Mouse (Mus musculus): Measurements from ENCODE around the gene Csnk1e. TPM values are rescaled to one million over a fixed set of nuclear protein-coding genes. Genes with fewer than 3 reads are reported as not detected.
A peak's percentile ranks its signal among the peaks of the same experiment; 100 is the strongest.
"Not testable (repeated sequence)": the region's sequence is repeated elsewhere in the genome, so short reads cannot be mapped to it uniquely, and the experiment has no call there.

Csnk1e gene
- polyA plus RNA-seq, 1 experiment from 2014 or later: 280 TPM

DNA sequence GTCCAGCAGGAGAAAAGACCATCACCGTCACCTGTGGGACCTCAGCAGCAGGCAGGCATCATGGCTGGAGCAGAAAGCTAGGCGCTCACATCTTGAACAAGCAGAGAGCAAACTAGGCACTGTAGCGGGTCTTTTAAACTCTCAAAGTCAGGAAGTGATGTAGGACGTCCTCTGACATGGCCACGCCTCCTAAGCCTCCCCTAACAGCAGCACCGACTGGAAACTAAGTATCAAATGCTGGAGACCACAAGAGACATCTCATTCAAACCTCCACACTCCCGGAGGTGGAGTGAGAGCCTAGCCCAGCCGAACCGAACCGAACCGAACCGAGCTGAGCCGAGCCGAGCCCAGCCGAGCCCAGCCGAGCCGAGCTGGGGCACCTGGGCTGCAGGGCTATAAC is 15.2 kb upstream of the Csnk1e start:
- 28% methylated on average over 17 of the region's 17 CpGs for WGBS

DNA sequence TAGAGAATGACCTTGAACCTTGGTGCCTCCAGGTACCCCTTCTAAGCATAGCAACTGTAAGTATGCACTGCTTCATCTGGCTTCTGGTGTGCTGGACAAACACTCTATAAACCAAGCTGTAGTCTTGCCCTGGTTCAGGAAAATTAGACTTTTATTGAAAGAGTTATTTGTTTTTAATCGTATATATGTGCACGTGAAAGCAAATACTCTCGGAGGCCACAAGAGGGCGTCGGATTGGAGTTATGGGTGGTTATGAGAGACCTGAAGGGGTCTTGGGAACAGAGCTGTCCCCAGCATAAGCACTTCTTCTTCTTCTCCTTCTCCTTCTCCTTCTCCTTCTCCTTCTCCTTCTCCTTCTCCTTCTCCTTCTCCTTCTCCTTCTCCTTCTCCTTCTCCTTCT is 14.2 kb upstream of the Csnk1e start:
- Histone ChIP-seq H3K9me3 (replicated peaks) (no peaks in the 10 kb centered on the region), H3K4me1 (peaks cover 13% of the 10 kb centered on the region), H3K4me2 (replicated peaks) (no peak overlapping the region), H3K9ac (no peak overlapping the region), H3K4me3 (no peak overlapping the region), H3K27ac (no peak overlapping the region), H3K36me3 (no peaks in the 10 kb centered on the region), H3K27me3 (peaks cover 4% of the 10 kb centered on the region; the same call in 1 of the 2 replicates)
- WGBS: 67% methylated on average over 5 of the region's 5 CpGs
- ATAC-seq (ENCODE audit: low FRiP score): no peak

More for the DNA sequence above, 15.2 kb upstream of the Csnk1e start:
- ATAC-seq (ENCODE audit: low FRiP score): no peak
- no peak overlapping the region for H3K9ac ChIP-seq
- no peaks in the 10 kb centered on the region for H3K36me3 ChIP-seq
- peaks cover 13% of the 10 kb centered on the region for H3K4me1 ChIP-seq
- H3K4me2 ChIP-seq (replicated peaks): peak overlapping the region; percentile 34
- peak overlapping the region; percentile 17 for H3K4me3 ChIP-seq
- H3K27ac ChIP-seq: no peak overlapping the region
- H3K27me3 ChIP-seq: peaks cover 4% of the 10 kb centered on the region; the same call in 1 of the 2 replicates
- H3K9me3 ChIP-seq (replicated peaks): no peaks in the 10 kb centered on the region

DNA sequence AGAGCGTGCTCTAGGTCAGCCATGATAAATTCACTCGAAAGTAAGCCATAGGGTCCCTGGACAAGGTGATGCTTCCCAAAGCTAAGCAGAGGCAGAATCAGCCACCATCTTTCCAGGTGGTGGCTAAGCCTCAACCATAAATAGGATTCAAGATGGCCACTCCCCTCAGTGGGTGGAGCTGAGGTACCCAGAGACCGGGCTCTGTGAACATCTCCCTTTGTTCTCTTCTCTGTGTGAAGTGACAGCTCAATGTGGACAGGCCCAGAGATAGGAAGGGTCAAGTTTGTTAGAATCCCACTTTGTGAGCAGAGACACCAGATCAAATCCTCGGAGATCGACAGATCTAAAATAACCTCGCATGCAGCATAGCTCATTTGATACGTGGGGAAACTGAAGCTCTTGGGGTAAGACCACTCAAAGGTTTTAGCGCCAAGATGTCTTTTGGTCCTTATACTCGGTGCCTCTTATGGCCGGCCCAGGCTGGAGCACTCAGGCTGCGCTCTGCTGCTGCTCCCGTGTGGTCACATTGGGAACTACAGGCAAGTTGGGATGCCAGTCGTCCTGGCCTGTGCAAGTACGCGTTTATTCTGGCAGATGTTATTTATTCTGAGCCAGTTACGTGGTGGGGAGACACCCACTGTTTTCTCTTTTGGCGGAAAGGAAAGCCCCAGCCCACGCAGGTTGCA is 11.4 kb upstream of the Csnk1e start:
- H3K9me3 ChIP-seq (replicated peaks): 0 out of 2 replicates have a peak, but pooled peaks cover 6% of the 10 kb centered on the region
- H3K4me2 ChIP-seq (replicated peaks): no peak overlapping the region
- H3K4me1 ChIP-seq: peaks cover 13% of the 10 kb centered on the region
- H3K27me3 ChIP-seq: peaks cover 22% of the 10 kb centered on the region
- H3K4me3 ChIP-seq: no peak overlapping the region
- no peaks in the 10 kb centered on the region for H3K36me3 ChIP-seq
- no peak overlapping the region for H3K9ac ChIP-seq
- no peak overlapping the region for H3K27ac ChIP-seq
- 4% methylated on average over 18 of the region's 18 CpGs for WGBS
- peak; percentile 63 for ATAC-seq (ENCODE audit: low FRiP score)

DNA sequence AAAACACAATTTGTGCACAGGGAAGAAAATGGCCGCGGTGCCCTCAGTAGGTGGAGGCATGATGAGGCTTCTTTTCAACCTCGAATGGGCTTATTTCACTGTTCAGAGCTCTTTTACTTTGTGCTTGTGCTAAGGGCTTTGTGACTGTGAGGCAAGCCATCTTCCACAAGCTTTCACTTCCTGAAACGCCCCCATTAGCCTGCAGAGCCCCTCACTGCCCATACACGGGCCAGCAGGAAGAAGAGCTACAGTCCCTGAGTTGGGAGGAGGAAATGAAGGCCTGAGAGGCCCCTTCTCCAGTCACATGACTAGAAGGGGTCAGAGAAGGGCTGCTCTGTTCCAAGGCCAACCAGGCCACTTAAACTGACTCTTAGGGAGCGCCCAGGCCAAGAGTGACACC is 1.2 kb upstream of the Csnk1e start:
- H3K4me2 ChIP-seq (replicated peaks): no peak overlapping the region
- no peak for ATAC-seq (ENCODE audit: low FRiP score)
- H3K36me3 ChIP-seq: no peaks in the 10 kb centered on the region
- H3K9me3 ChIP-seq (replicated peaks): no peaks in the 10 kb centered on the region
- 73% methylated on average over 6 of the region's 6 CpGs for WGBS
- no peak overlapping the region for H3K27ac ChIP-seq
- no peak overlapping the region for H3K4me3 ChIP-seq
- H3K27me3 ChIP-seq: peaks cover 38% of the 10 kb centered on the region
- H3K4me1 ChIP-seq: peaks cover 7% of the 10 kb centered on the region
- H3K9ac ChIP-seq: no peak overlapping the region

GRCm38 (mm10) chr15:79456104-79456503 is 738 bp upstream of the Csnk1e start:
- not testable (repeated sequence) for ATAC-seq (ENCODE audit: low FRiP score); H3K4me3 ChIP-seq; H3K36me3 ChIP-seq; H3K9me3 ChIP-seq (replicated peaks); H3K9ac ChIP-seq; H3K4me1 ChIP-seq; H3K27ac ChIP-seq
- WGBS: 57% methylated on average over 6 of the region's 6 CpGs
- Histone ChIP-seq H3K4me2 (replicated peaks) (0 out of 2 replicates have a peak overlapping the region, but pooled peaks have one; percentile 57), H3K27me3 (peaks cover 34% of the 10 kb centered on the region)

DNA sequence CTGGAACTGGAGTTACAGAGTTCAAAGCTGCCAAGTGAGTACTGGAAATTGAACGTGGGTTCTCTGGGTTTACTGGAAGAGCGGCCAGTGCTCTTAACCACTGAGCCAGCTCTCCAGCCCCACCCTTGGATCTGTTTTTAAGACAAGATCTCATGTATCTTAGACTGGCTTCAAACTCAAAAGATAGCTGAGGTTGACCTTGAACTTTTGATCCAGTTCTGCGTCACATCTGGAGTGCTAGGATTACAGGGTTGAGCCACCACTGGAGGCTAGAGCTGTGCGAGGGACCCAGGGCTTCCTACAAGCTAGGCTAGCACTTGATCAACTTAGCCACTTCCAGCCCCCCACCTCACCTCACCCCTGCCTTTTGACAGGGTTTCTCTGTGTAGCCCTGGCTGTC is 1.5 kb downstream of the Csnk1e start:
- Histone ChIP-seq H3K9ac (no peak overlapping the region), H3K27ac (no peak overlapping the region), H3K4me1 (peaks cover 7% of the 10 kb centered on the region), H3K4me3 (no peak overlapping the region), H3K36me3 (no peaks in the 10 kb centered on the region), H3K9me3 (replicated peaks) (no peaks in the 10 kb centered on the region), H3K27me3 (peaks cover 25% of the 10 kb centered on the region), H3K4me2 (replicated peaks) (no peak overlapping the region)
- no peak for ATAC-seq (ENCODE audit: low FRiP score)
- 85% methylated on average over 4 of the region's 4 CpGs for WGBS

- Histone ChIP-seq H3K4me2 (replicated peaks) (no peak overlapping the region), H3K27me3 (no peaks in the 10 kb centered on the region; the same call in 1 of the 2 replicates), H3K27ac (no peak overlapping the region), H3K9me3 (replicated peaks) (no peaks in the 10 kb centered on the region), H3K36me3 (no peaks in the 10 kb centered on the region), H3K4me3 (no peak overlapping the region), H3K9ac (no peak overlapping the region), H3K4me1 (peaks cover under 1% of the 10 kb centered on the region; the same call in 1 of the 2 replicates)
- no peak for ATAC-seq (ENCODE audit: low FRiP score)
- 90% methylated on average over 3 of the region's 3 CpGs for WGBS
These were observed 7.3 kb downstream of the Csnk1e start for GRCm38 (mm10) chr15:79448041-79448440.

DNA sequence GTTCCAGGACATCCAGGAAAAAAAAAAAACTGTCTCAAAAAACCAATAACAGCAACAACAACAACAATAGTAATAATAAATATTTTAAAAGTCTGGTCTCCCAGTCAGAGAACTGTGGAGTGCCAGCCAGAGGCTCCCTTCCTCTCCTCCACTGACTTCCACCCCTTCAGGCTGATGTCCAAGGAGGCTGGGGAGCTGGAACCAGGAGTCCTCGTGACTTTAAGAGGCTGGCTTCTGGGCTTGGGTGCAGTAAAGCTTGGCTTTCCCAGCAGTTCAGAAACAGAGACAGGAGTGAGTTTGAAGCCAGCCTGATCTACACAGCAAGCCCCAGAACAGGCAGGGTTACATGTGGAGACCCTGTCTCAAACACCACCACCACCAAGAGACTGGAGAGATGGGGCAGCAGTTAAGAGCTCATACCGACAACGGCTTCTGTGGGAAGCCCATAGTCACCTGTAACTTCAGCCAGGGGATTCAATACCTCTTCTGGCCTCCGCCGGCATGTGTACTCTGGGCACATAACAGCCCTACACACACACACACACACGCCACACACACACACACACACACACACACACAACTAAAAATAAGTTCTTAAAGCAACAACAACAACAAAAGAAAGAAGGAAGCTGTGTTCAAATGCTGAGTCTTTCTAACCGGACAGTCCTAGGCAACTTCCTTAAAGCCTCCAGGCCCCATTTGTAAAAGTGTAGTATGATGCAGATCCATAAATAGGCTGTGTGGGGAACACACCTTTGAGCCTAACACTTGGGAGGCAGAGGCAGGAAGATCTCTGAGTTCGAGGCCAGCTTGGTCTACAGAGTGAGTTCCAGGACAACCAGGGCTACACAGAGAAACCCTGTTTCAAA is 9.3 kb downstream of the Csnk1e start:
- H3K4me1 ChIP-seq: peaks cover 9% of the 10 kb centered on the region
- ATAC-seq (ENCODE audit: low FRiP score): no peak
- no peak overlapping the region for H3K4me2 ChIP-seq (replicated peaks)
- no peak overlapping the region for H3K9ac ChIP-seq
- 87% methylated on average over 8 of the region's 8 CpGs for WGBS
- H3K27me3 ChIP-seq: no peaks in the 10 kb centered on the region; the same call in 1 of the 2 replicates
- H3K36me3 ChIP-seq: no peaks in the 10 kb centered on the region
- no peak overlapping the region for H3K27ac ChIP-seq
- no peaks in the 10 kb centered on the region for H3K9me3 ChIP-seq (replicated peaks)
- no peak overlapping the region for H3K4me3 ChIP-seq

GRCm38 (mm10) chr15:79443856-79444410 is 11.4 kb downstream of the Csnk1e start:
- H3K27ac ChIP-seq: no peak overlapping the region
- H3K27me3 ChIP-seq: no peaks in the 10 kb centered on the region; the same call in 1 of the 2 replicates
- no peak overlapping the region for H3K4me2 ChIP-seq (replicated peaks)
- H3K9ac ChIP-seq: no peak overlapping the region
- peaks cover 28% of the 10 kb centered on the region for H3K4me1 ChIP-seq
- no peak overlapping the region for H3K4me3 ChIP-seq
- H3K36me3 ChIP-seq: no peaks in the 10 kb centered on the region; the same call in 1 of the 2 replicates
- no peak for ATAC-seq (ENCODE audit: low FRiP score)
- 65% methylated on average over 7 of the region's 7 CpGs for WGBS
- no peaks in the 10 kb centered on the region for H3K9me3 ChIP-seq (replicated peaks)

DNA sequence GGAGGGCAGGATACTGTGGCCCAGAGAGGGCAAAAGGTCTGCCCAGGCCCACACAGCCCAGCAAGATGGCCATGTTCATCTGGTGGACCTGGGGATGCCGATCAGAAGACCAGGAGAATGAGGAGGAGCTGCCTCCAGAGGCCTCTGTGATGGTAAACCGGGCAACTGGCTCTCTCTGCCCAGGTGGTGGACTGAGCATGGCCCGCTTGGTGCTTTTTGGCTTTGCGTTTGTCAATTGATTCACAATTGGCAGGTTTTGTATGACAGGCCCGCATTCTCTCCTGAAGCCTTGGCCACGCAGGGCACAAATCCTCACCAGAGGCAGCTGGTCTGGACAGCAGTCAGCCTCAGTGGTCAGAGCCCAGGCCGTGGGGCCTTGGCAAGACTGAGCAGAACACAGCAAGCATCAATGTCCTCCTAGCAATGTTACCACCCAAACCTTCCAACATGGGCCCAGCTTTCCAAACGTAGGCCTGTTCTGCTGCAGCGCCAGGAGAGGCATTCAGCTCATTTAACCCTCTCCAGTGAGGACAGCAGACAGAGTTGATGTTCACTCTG is 12.3 kb downstream of the Csnk1e start:
- Histone ChIP-seq H3K27me3 (no peaks in the 10 kb centered on the region; the same call in 1 of the 2 replicates), H3K4me2 (replicated peaks) (peak overlapping the region; percentile 99; the same call in 1 of the 2 replicates), H3K27ac (peak overlapping the region; percentile 98; the same call in 1 of the 2 replicates), H3K4me3 (no peak overlapping the region), H3K9ac (no peak overlapping the region), H3K36me3 (peaks cover 7% of the 10 kb centered on the region), H3K4me1 (peaks cover 37% of the 10 kb centered on the region), H3K9me3 (replicated peaks) (no peaks in the 10 kb centered on the region)
- no peak for ATAC-seq (ENCODE audit: low FRiP score)
- 83% methylated on average over 9 of the region's 9 CpGs for WGBS

DNA sequence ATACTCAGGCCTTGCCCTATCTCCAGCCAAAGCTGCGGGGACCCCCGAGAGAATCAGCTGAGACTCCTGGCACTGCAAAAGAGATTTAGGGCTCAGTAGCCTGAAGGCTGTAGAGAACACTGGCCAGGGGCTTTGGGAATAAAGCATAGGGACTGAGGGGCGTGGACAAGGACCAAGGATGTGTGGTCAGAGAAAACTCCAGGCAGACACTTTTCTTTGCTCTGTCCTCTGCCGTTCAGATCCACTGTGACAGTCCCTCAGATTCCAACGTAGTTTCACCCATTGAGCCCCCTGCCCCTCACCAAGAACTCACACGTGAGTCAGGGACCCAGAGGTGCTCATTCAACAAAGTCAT is 13.1 kb downstream of the Csnk1e start:
- 2% methylated on average over 6 of the region's 6 CpGs for WGBS
- peaks cover 45% of the 10 kb centered on the region for H3K4me1 ChIP-seq
- H3K36me3 ChIP-seq: peaks cover 15% of the 10 kb centered on the region
- peak overlapping the region; percentile 99 for H3K4me2 ChIP-seq (replicated peaks)
- H3K27ac ChIP-seq: peak overlapping the region; percentile 98
- no peaks in the 10 kb centered on the region; the same call in 1 of the 2 replicates for H3K27me3 ChIP-seq
- peak; percentile 20; the same call in 1 of the 2 replicates for ATAC-seq (ENCODE audit: low FRiP score)
- no peaks in the 10 kb centered on the region for H3K9me3 ChIP-seq (replicated peaks)
- peak overlapping the region; percentile 100 for H3K9ac ChIP-seq
- H3K4me3 ChIP-seq: peak overlapping the region; percentile 95

Data from hindbrain, embryonic 12.5 days (tissue).